Mouse (Mus musculus) brain, embryonic 14.5 days (tissue): ENCODE data around the gene Pan3.

Experiments
- CTCF ChIP-seq: fragments of 200-500 bp; IDR thresholded peaks from 2 replicates; pipeline ENCODE4 v1.5.1; 2012; ENCODE audit warnings: inconsistent platforms, mild to moderate bottlenecking, moderate library complexity, borderline replicate concordance; ENCODE audit not compliant: insufficient read depth, insufficient read length; ENCODE audit errors: extremely low read depth
- POLR2A ChIP-seq: fragments of 200-500 bp; IDR thresholded peaks from 2 replicates; pipeline ENCODE4 v1.6.1; 2012; ENCODE audit warnings: mild to moderate bottlenecking, inconsistent platforms, borderline replicate concordance; ENCODE audit not compliant: poor library complexity, insufficient read depth, insufficient read length, severe bottlenecking; ENCODE audit errors: extremely low read depth

DNA sequence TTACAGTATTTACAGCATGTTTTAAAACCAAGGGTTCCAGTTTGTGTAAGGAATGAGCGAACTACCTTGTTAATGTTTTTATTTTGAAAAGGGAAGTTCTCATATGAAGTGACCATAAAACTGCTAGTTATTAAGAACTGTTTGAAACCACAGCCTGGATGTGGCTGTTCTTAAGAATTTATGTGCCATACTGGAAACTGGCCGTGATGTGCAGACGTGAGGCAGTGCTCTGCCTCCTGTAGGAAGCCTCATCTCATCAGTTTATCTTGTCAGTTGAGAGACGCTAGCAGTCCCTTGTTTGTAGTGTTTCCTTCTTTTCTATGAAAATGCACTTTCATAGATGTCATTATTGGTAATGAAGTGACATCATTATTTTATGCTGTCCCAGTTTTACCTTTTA lies 109.9 kb downstream of the Pan3 start:
- no peak for TF ChIP-seq CTCF
- no peak for TF ChIP-seq POLR2A
